Mouse (Mus musculus) macrophage (primary cell): ENCODE measurements around the gene Kif12. TPM values are rescaled to one million over a fixed set of nuclear protein-coding genes. Genes with fewer than 3 reads are reported as not detected.

Source experiments
- H3K27ac ChIP-seq: fragments of 350-480 bp; formaldehyde crosslinking; 2 replicates; pipeline ENCODE4 v1.9.0; 2021
- H3K36me3 ChIP-seq: fragments of 350-480 bp; formaldehyde crosslinking; 2 replicates; pipeline ENCODE4 v1.9.0; 2021; ENCODE audit errors: inconsistent target
- H3K4me3 ChIP-seq: fragments of 350-480 bp; formaldehyde crosslinking; 2 replicates; pipeline ENCODE4 v1.9.0; 2021; ENCODE audit errors: inconsistent target
- H3K79me2 ChIP-seq: fragments of 350-480 bp; formaldehyde crosslinking; 2 replicates; pipeline ENCODE4 v1.9.0; 2021; ENCODE audit errors: inconsistent target
- WGBS: methylation state at CpG from one replicate; pipeline ENCODE4 v1.1.7; 2026; ENCODE audit warnings: inconsistent platforms; ENCODE audit not compliant: missing documents; 5-methylcytosine and 5-hydroxymethylcytosine counted together
- polyA plus RNA-seq: library from polyadenylated mRNA; stranded (reverse); fragments of 250-400 nt; gene quantifications from 3 replicates; pipeline ENCODE4 v1.2.4, GENCODE M21; 2018; ENCODE audit warnings: inconsistent platforms

Kif12 gene
- polyA plus RNA-seq, 1 experiment from 2014 or later = not detected

DNA sequence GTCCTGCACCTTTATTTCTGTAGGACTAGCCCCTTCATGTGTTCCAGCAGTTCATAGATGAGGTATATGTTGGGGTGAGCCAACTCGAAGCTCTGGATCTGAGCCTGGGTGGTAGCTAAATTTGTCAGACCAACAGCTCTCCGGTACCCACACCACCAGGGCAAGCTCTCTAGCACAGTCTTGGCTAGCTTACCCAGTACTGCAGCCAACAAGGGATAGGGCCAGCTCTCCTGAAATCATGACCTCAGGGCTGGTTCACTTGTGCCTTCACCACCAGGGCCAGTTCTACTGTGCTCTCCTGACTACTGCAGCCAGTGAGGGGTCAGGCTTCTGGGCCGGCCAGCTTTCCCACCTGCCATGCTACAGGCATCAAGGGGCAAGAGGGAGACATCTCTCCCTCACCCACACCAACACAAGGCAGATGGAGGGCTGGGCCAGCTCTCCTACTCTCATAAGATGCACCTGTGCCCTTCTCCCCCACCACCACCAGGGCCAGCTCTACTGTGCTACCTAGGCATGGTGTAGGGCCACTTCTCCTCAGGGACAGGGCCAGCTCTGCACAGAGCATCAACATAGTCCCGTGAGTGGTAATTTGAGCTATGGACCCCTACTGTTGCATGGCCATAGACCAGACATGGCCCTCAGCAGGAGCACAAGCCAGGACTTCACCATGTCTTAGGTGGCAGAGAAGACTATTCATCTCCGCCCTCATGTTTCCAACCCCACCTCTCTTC lies 41.9 kb downstream of the Kif12 start:
- Histone ChIP-seq H3K79me2 (no peaks in the 10 kb centered on the region), H3K4me3 (no peak overlapping the region), H3K36me3 (no peaks in the 10 kb centered on the region), H3K27ac (no peak overlapping the region)
- 95% methylated on average over 5 of the region's 5 CpGs for WGBS

DNA sequence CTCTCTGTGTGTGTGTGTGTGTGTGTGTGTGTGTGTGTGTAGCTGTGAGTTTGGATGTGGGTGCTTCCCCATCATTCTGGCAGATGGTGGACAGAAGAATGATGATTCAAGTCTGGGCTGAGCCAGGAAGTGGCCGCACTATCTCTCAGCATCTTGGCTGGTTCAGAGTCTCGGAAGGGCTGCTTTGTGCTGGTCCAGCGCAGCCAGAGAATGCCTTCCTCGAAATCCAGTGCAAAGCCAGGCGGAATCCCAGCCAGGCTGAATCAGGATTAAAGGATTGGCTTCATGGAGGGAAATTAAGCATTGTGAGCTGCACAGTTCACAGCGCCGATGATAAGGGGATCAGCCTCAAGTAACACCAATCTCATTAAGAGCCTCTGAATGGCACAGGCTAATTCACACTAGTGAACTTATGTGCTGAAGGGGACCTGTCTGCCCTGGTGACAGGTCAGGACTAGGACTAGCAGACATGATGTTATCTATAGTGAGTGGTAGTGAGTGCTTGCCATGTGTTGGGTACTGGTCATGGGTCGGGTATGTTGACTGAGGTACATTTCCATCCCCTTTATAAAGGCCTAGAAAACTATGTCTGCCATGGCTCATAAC lies 47.0 kb downstream of the Kif12 start:
- H3K4me3 ChIP-seq = no peak overlapping the region
- H3K36me3 ChIP-seq = no peaks in the 10 kb centered on the region
- 91% methylated on average over 8 of the region's 8 CpGs for WGBS
- H3K79me2 ChIP-seq = no peaks in the 10 kb centered on the region
- H3K27ac ChIP-seq = no peak overlapping the region

DNA sequence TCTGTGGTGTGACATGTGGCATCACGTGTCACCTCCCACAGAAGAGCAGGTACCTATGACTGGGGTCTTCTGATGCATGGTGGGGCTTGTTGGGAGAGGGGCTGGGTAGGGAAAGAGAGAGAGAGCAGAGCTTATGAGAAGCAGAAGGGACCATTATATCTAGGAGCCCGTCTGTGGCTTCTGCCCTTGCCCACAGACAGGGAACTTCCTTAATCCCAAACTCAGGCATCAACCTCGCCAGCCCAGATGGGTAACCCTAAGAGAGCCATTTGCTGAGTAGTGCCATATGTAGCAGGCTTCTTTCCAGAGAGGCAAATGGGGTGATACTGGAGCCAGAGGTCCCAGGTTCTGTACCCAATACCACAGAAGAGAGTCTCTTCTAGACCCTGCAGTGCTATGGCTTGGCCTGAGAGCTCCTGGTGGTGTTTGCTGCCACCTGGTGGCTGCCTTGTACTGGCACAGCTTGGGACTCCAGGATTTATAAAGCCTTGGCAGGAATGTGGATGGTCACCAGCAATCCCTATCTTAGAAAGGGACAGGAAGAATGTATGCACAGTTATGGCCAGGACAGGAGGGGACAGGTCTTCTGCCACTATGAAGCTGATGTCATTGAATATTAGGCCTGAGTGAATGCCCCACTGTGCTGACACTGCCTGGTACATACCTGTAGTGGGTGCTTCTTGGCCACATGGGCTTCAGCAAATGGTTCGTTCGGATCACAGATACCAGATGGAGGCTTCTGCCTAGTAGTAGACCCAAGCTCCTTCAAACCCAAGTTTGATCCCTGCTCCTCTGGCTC lies 53.1 kb downstream of the Kif12 start:
- H3K79me2 ChIP-seq = no peaks in the 10 kb centered on the region
- WGBS = 63% methylated on average over 5 of the region's 5 CpGs
- H3K4me3 ChIP-seq = no peak overlapping the region
- H3K36me3 ChIP-seq = no peaks in the 10 kb centered on the region
- no peak overlapping the region for H3K27ac ChIP-seq

Other genes with a start within 250 kb of the Kif12 start
- 0.05 TPM in 1 of 3 replicates, not detected in the others for gene Zfp618, start 206.6 kb downstream of the Kif12 start, polyA plus RNA-seq
- not detected in 3 replicates for gene Ambp, start 17.3 kb downstream of the Kif12 start, polyA plus RNA-seq
- 0.04 TPM in 1 of 3 replicates, not detected in the others for gene Col27a1, start 41.9 kb upstream of the Kif12 start, polyA plus RNA-seq
- 0.36 to 0.41 TPM in 2 of 3 replicates, not detected in the other for gene Orm1, start 172.4 kb upstream of the Kif12 start, polyA plus RNA-seq
- not detected in 3 replicates for gene Orm3, start 184.0 kb upstream of the Kif12 start, polyA plus RNA-seq
- not detected in 3 replicates for gene Orm2, start 190.3 kb upstream of the Kif12 start, polyA plus RNA-seq
- gene Akna, start 231.2 kb upstream of the Kif12 start, polyA plus RNA-seq = 14.8 to 23.1 TPM (median 20.8 TPM) in 3 replicates